Mouse (Mus musculus) small intestine, adult 2 months (tissue): Measurements from ENCODE around the gene Kptn.

Experiments used
- CTCF ChIP-seq: fragments of 200-500 bp; IDR thresholded peaks from 2 replicates; pipeline ENCODE4 v1.5.1; 2012; ENCODE audit warnings: low read depth, mild to moderate bottlenecking, control low read depth, inconsistent platforms, low read length, moderate library complexity, mixed read lengths; ENCODE audit not compliant: insufficient replicate concordance, insufficient read length; ENCODE audit errors: extremely low read depth
- POLR2A ChIP-seq: fragments of 200-500 bp; IDR thresholded peaks from 2 replicates; pipeline ENCODE4 v1.6.1; 2012; ENCODE audit warnings: low read depth, mild to moderate bottlenecking, control low read depth, inconsistent platforms, low read length, moderate library complexity

DNA sequence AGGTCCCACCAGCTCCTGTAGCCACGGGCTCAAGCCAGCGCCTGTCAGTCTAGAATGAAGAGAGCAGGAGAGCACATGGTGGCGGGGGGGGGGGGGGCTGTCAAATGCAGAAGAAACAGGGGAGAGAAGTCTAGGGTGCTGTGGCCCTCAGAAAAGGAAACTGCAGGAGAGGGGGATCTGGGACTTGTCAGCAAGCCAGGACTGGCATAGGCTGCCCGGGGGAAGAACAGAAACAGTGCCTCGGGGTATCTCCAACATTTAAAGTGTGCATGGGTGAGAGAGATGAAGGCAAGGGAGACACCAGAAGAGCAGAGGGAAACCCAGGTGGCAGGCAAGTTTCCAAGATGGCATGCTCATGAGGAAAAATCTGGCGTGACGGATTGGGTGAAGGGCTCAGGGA lies 42.3 kb downstream of the Kptn start:
- TF ChIP-seq CTCF = no peak
- no peak for TF ChIP-seq POLR2A
